Mouse (Mus musculus): ENCODE measurements around the gene Card6.
"Not testable (repeated sequence)": the region's sequence is repeated elsewhere in the genome, so short reads cannot be mapped to it uniquely, and the experiment has no call there.

The Card6 gene

GRCm38 (mm10) chr15:5107686-5108654, at the start of gene Card6:
Gene Card6, minus strand, starts transcription at chr15:5108539.
- peak; percentile 30 for DNase-seq

GRCm38 (mm10) chr15:5157386-5157785, 49.0 kb upstream of the Card6 start:
- no peak for DNase-seq

- DNase-seq: no peak
These were observed 48.0 kb upstream of the Card6 start for GRCm38 (mm10) chr15:5156355-5156754.

GRCm38 (mm10) chr15:5155093-5155492, 46.8 kb upstream of the Card6 start:
- no peak for DNase-seq

- DNase-seq: no peak
These were observed 46.3 kb upstream of the Card6 start for GRCm38 (mm10) chr15:5154621-5155020.

- DNase-seq: no peak
These were observed 43.8 kb upstream of the Card6 start for GRCm38 (mm10) chr15:5152171-5152570.

- DNase-seq: no peak
These were observed 40.8 kb upstream of the Card6 start for GRCm38 (mm10) chr15:5149187-5149586.

- no peak for DNase-seq
These were observed 37.0 kb upstream of the Card6 start for GRCm38 (mm10) chr15:5145196-5145945.

- peak; percentile 79 for DNase-seq
These were observed 35.9 kb upstream of the Card6 start for GRCm38 (mm10) chr15:5144021-5144778.

- peak; percentile 82 for DNase-seq
These were observed 35.2 kb upstream of the Card6 start, which contains the start of gene Prkaa1 for GRCm38 (mm10) chr15:5143361-5144020. Gene Prkaa1, plus strand, starts transcription at chr15:5143861.

GRCm38 (mm10) chr15:5142714-5143113, 34.4 kb upstream of the Card6 start:
- DNase-seq: no peak

GRCm38 (mm10) chr15:5142047-5142446, 33.7 kb upstream of the Card6 start:
- no peak for DNase-seq

GRCm38 (mm10) chr15:5140357-5140756, 32.0 kb upstream of the Card6 start:
- DNase-seq: no peak

GRCm38 (mm10) chr15:5139863-5140262, 31.5 kb upstream of the Card6 start:
- no peak for DNase-seq

- DNase-seq: no peak
These were observed 31.0 kb upstream of the Card6 start for GRCm38 (mm10) chr15:5139366-5139765.

- DNase-seq: no peak
These were observed 29.9 kb upstream of the Card6 start for GRCm38 (mm10) chr15:5138021-5138856.

GRCm38 (mm10) chr15:5134945-5135483, 26.7 kb upstream of the Card6 start:
- DNase-seq: no peak

GRCm38 (mm10) chr15:5134179-5134578, 25.8 kb upstream of the Card6 start:
- no peak for DNase-seq

GRCm38 (mm10) chr15:5133301-5133700, 25.0 kb upstream of the Card6 start:
- DNase-seq: no peak

GRCm38 (mm10) chr15:5130887-5131668, 22.7 kb upstream of the Card6 start:
- not testable (repeated sequence) for DNase-seq
